Mouse (Mus musculus) monocyte, adult 5-6 weeks (primary cell): ENCODE measurements around the gene Stum. TPM values are rescaled to one million over a fixed set of nuclear protein-coding genes. Genes with fewer than 3 reads are reported as not detected.
"Not testable (repeated sequence)": the region's sequence is repeated elsewhere in the genome, so short reads cannot be mapped to it uniquely, and the experiment has no call there.

Experiments used
- ATAC-seq: fragments of 153-309, 156-312 bp; replicated peaks from 2 replicates; pipeline ENCODE4 v1.8.0; 2017; ENCODE audit warnings: mild to moderate bottlenecking; ENCODE audit not compliant: low TSS enrichment, insufficient number of reproducible peaks, severe bottlenecking, poor library complexity, low FRiP score
- total RNA-seq: library from RNA; stranded (forward); fragments of 200-1000, 200-491, 200-594 nt; gene quantifications from 3 replicates; pipeline ENCODE4 v1.2.3, GENCODE M21; 2017

The Stum gene
- total RNA-seq, 1 experiment from 2014 or later: not detected

DNA sequence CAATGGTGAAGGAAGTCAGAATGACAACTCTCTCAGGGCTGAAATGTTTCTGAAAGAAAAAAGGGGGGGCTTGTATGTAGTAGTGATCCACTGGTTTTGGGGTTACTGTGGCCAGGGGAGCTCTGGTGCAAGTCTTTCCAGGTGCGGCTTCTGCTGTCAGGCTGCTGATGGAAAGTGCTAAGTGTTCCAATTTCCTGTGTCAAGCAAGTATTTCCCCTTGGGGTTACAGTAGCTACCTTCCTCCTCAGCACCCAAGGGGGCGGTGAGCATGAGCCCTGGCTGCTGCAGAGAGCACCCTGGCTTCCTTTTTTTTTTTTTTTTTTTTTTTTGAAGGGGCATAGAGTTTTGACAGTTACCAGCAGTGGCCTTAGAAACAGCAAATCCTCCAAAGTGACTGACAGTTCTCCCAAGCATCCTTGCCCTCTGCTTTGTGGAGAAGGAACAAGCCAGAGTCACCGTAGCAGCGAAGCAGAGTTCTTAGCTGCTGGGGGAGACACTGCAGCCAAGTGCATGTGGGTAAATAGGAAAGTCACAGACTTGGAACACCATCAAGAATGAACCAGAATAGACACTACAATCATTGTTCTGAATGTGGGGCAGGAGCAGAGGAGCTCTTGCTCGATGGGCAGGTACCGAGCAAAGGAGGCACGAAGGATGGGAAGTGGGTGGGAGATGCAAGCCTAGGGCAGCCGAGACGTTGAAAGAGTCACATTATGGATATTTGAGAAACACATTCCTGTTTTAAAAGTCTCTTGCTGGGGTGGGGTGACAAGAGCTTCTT lies 90.1 kb downstream of the Stum start:
- peak; percentile 56; the same call in 1 of the 2 replicates for ATAC-seq

DNA sequence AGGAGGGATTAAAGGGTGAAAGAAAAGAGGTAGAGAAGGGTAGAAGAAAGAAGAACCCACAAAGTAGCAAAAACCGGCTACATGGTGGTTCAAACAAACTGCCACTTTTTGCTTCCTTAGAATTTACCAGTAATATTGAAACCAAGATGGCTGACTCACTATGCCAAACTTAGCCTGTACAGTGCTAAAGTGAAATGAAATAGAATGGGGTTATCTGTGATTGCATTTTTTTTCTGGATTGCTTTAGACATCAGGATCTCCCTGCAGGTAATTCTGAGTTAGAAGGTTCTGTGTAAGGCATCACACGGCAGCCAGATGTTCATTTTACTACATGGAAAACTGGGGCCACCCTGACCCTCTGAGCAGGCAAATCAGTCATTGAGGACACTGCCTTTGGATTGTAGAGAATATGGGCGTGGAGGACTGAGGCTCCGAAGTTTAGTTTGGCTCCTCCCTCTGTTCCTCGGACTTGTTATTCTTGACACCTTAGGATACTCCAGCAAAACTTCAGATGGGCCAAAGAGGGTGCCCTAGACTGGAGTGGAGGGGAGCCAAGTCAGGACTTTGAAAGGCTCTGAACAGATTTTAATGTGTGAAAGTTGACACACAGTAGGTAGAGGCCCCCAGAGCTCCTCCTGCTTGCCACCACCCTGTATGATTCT lies 91.0 kb downstream of the Stum start:
- no peak for ATAC-seq

DNA sequence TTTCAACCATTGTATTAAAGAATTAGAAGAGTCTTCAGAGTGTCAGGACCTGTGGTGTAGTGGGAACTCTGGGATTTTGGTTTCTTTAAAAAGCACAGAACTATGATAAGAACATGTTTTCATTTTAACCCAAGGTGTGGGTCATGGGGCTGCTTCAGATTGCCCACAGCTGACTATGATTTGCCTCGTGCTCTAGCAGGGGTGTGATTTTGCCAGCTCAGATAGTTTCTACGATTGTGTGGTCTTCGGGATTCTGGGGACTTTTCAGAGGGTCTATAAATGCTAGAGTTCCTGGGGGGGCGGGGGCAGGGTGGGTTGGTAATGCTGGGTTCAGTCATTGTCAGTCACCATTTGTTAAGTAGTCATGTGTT lies 91.7 kb downstream of the Stum start:
- ATAC-seq: no peak

DNA sequence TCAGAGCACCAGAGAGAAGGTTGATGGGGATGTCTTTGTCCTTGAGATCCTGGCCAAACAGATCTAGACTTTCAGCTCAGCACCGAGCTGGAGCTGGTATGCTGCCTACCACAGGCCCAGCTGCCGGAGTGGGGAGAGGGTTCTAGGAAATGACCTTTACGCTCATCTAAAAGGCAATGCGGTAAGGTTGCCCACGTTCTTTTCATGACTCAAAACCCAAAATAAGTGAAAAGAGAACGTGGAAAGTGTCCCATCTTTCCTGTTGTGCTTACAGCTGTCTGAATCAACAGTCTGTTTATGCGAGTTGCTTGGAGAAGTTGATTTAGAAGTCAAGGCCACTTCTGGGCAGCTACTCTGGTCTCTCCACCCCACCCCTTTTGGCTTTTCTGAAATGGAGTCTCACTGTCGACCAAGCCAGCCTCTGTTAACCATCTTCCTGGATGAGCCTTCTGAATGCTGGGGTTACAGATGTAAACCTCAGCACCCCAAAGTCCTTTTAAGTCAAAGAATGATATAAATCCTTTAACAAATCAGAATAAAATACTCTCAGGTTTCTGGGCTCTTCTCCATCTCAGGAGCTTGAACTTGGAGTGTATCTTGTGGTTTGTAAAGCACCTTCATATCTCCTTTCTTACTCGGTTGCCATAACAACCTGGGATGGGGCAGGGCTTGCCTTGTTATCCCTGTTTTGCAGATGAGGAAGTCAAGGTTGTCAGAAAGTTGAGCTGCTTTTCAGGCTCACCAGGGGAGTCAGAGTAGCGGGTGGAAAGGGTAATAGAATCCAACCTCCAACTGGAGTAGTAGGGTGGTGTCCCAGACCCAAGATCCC lies 92.3 kb downstream of the Stum start:
- ATAC-seq: no peak

DNA sequence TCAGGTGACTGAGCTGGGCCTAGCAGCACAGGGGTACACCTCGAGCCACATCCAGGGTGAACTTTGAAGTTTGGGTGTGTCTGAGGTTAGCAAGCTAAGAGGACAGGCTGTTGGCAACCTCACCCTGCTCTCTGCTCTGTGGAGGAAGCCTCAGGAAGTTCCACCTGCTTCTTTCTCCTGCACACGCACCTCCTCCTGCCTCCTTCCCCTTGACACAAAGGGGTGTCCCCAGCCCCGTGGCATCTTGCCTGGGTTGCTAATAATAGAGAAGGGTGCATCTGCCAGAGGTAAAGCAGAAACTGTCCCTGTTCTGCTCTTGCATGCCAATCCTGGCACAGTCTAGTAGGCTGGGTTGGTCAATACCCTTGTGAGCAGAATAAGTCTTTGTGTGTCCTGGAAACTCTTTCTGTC lies 93.0 kb downstream of the Stum start:
- 0 out of 2 replicates have a peak, but pooled peaks have one; percentile 2 for ATAC-seq

DNA sequence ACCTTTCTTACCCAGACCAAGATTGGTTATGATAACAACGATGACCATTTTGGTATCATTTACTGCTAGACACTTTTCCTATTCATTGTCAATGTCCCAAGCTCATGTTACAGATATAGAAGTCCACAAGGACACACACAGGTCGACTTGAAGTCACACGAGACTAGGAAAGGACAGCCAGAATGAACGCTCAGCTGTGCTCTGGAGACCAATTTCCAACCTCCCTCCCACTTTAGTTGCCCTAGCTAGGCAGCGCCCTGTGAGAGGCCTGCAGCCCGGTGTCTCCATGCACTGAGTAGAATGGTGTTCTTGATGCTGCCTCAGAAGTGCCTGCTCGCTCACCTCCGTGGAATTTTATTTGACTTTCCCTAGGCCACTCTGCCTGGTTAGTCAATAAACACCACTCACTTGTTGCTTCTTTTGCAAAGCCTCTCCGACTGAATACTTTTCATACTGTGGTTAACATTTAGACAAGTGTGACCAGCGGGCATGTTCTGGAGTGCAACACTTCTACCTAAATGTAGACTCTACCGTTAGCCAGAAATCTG lies 94.0 kb downstream of the Stum start:
- not testable (repeated sequence) for ATAC-seq

DNA sequence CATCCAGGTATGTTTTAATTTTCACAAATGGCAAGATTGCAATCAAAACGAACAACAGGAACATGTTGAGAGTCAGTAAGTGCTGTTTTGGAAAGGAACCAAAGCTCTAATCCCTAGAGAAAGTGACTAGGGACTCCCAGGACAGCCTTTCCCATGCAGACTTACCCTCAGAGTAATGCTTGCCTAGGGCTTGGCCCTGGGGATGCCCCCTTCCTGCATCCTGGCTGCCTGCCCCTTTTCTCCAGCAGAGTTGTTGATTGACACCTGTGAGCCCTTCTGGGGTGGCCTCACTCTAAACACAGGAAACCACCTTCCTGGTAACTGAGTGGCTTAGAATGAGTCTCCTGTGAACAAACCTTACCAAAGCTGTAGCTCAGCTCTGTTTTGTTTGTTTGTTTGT lies 94.8 kb downstream of the Stum start:
- no peak for ATAC-seq

DNA sequence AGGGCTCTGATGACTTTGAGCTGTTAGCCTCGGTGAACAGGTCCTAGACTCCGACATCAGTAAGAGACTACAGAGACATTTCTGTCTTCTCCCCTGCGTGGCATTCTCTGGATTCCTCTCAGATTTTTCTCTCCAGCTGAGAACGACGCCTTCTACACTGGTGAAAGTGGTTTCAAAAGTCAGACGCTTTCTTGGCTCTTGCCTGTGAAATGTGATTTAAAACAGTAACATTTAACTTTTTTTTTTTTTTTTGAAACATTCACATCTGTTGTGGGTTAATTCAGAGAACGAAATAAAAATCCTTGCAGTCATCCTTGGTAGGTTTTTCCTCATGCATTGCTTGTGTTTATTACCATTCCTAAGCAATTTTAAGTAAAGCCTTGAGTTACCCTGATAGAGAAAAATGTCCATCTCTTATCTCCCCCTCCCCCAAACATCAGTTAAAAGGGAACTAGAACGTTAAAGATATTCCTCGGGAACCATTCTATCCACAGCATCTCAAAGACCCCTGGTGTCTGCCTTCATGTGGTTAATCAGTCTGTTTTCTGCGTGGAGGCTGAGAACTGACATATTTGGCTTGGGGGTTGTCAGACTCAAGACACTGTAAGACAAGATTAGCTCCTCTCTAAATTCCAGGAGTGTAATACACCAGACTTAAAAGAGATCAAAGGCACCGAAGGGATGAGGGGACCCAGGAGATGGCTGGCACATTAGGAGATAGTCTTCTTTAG lies 95.4 kb downstream of the Stum start:
- no peak for ATAC-seq

DNA sequence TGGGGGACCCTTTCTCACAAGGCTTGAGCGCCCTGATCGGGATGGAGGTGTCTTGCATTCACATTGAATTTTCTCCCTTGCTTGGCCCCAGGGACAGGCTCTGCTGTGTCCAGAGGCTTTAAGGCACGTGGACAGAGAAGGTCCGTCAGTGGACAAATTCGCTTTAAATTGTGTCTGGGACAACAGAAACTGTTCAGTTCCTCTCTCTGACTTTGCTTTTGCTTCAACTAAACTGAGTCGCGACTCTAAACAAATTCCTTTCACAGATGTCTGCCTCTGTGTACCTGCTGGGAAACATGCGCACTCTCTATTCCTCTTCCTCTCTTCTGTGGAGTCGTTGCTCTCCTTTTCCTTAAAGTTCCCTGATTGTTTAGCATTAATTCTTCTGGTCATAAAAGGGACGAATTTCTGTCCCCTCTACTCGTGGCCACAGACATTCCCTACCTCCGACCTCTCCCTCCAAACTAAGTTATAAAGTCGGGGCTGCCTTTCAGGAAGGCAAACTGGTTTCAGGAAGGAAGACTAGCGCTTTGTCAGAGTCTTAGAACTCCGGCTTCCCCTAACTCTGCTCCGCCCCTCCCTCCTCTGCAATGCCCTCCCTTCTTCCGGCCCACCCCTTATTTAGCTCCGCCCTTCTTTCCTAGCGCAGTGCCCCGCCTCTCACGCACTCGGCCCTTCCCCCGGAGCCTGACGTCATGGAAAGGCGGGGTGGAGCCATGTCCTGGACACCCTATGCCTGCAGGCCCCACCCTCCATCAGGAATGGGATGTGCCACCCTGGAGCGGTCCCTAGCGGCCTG lies 96.2 kb downstream of the Stum start:
- ATAC-seq: peak; percentile 95

DNA sequence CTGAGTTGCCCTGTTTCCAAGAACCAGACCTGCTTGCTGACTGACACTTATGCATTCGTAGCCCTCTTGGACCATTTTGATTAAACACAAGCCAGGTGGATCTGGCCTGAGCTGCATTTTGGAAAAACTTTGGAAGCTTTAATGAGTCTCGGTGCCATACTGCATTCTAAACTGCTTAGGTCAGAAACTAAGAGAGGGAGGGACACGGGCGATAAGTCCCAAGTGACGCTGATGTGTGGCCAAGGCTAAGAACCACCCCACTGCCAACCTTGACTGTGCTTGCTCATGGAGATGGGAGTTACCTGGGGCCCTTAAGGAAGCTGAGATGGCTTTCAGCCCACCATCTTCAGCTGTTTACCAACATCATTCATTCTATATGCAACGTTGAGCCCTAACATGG lies 98.0 kb downstream of the Stum start:
- no peak for ATAC-seq

DNA sequence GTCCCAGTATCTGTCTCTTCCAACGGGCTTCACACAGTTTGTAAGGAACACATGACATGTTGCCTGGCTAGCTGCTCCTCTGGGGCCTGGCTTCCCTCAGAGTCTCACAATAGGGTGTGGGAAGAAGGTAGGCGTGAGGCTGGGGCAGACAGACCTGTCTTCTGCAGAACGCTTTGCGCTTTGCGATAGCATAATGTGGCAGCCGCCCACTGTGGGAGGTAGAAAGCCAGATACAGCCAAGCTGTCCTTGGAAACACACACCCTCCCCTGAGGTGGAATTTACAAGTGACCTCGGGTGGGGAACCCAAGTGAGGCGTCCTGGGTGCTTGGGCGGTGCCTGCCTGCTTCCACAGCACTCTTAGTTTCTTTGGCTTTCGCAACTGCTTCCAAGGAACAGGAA lies 98.8 kb downstream of the Stum start:
- no peak for ATAC-seq

DNA sequence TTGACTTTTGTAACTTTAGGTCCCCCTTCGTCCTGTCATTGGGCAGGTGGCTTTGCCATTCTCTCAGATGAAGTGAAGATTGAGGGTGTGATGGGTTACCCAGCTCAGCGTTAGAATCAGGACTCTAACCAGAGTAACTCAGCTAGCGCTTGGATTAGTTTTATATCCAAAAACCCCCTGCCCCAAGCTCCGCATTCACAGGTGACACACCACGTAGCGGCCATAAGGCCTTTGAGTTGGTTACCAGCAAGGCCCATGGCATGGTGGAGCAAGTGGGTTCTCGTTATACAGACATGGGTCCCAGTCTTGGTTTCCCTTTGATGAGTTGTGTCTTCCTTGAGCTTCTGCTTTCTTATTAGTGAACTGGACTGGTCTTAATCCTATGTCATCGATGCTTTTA lies 99.4 kb downstream of the Stum start:
- no peak for ATAC-seq

Other genes with a start within 250 kb of the Stum start
- 30.1 to 38.0 TPM (median 30.6 TPM) in 3 replicates for gene Psen2, start 220.1 kb downstream of the Stum start, total RNA-seq
- gene Itpkb, start 153.0 kb downstream of the Stum start, total RNA-seq: 32.2 to 77.3 TPM (median 38.3 TPM) in 3 replicates
- gene Parp1, start 85.4 kb upstream of the Stum start, total RNA-seq: 58.1 to 70.1 TPM (median 61.4 TPM) in 3 replicates
- 9.1 to 17.9 TPM (median 14.8 TPM) in 3 replicates for gene Lin9, start 157.6 kb upstream of the Stum start, total RNA-seq
- not detected in 3 replicates for gene Mixl1, start 213.5 kb upstream of the Stum start, total RNA-seq
- 77.8 to 90.1 TPM (median 79.8 TPM) in 3 replicates for gene Acbd3, start 242.5 kb upstream of the Stum start, total RNA-seq